Mouse (Mus musculus): Measurements from ENCODE around the gene Syce1. TPM values are rescaled to one million over a fixed set of nuclear protein-coding genes. Genes with fewer than 3 reads are reported as not detected.

Syce1 gene
- total RNA-seq (2012; rRNA removed) (not detected in 2 replicates), polyA plus RNA-seq (2012; ENCODE audit: insufficient read depth in 1 of 2, insufficient read length in 2 of 2, low read depth in 1 of 2, low replicate concordance in 2 of 2, missing spikeins in 1 of 2) (not detected)

DNA sequence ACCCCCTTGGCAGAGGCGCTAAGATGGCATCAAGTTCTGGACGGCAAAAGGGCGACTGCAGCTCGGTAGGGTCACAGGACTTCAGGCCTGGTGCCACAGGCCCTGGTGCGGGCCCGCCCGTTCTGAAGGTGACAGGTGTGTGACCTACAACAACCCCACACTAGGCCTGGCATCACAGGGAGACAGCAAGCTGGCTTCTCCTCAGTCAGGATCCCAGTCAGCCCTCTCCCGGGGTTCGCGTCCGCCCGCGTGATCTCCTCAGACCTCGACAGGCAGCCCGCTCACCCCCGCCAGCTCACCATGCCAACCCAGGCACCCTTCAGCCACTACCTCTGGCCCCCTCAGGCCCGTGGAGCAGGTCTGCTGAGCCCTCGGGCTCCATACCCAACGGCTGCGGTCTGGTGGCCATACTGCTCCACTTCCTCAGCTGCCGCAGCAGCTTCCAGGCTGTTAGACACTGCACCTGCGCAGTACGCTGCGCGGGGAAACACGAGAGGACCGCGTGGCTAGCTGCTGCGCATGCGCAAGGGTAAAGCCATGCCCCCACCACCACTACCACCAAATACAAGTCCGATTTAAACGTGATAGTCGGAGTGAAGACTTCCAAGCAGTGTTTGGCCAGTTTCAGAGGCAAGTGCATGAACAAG lies at the start of gene Syce1:
Gene Syce1 (minus strand): TSS at position 447 of the 647 bp plus-strand sequence.
- DNase-seq (ENCODE audit: low read depth, low spot score), result no peak
- no peak within 1 kb of the TSS for H3K9ac ChIP-seq (ENCODE audit: control insufficient read depth, low read depth, low read length, poor library complexity, severe bottlenecking)
- no peak within 1 kb of the TSS for H3K4me3 ChIP-seq (ENCODE audit: control insufficient read depth in 1 of 2, insufficient read depth in 1 of 2, low read depth in 2 of 2, low read length in 2 of 2)
- H3K4me1 ChIP-seq (ENCODE audit: control insufficient read depth in 1 of 2, insufficient read depth in 2 of 2, low read length in 2 of 2), result no peaks in the 10 kb centered on the region
- H3K79me2 ChIP-seq (ENCODE audit: control insufficient read depth, insufficient read depth, low read length, poor library complexity), result no peaks in the 10 kb centered on the region
- TF ChIP-seq MYB (IDR thresholded peaks at IDR 0.05; ENCODE audit: low read depth, low read length) (no peak), E2F4 (IDR thresholded peaks at IDR 0.05; ENCODE audit: borderline replicate concordance, low read depth, low read length) (no peak), GATA1 (IDR thresholded peaks at IDR 0.05; ENCODE audit: low read depth, low read length) (no peak), MXI1 (IDR thresholded peaks at IDR 0.05; ENCODE audit: low read depth, low read length) (no peak), SMC3 (IDR thresholded peaks at IDR 0.05; ENCODE audit: low read depth, low read length) (no peak), TAL1 (IDR thresholded peaks at IDR 0.05; ENCODE audit: low read length) (no peak), EP300 (IDR thresholded peaks at IDR 0.05; ENCODE audit: low read depth in 1 of 2, low read length in 2 of 2) (no peak), NRF1 (IDR thresholded peaks at IDR 0.05; ENCODE audit: insufficient read depth, low read depth, low read length, poor library complexity, severe bottlenecking) (no peak), USF2 (IDR thresholded peaks at IDR 0.05; ENCODE audit: borderline replicate concordance in 1 of 2, insufficient read depth in 1 of 2, low read depth in 1 of 2, low read length in 2 of 2) (no peak), CHD1 (IDR thresholded peaks at IDR 0.05; ENCODE audit: low read depth, low read length) (no peak), HCFC1 (IDR thresholded peaks at IDR 0.05; ENCODE audit: low read depth, low read length) (no peak), USF1 (IDR thresholded peaks at IDR 0.05; ENCODE audit: low read depth, low read length) (no peak), GABPA (IDR thresholded peaks at IDR 0.05; ENCODE audit: low read depth, low read length) (no peak)
- no peak within 1 kb of the TSS for H3K27ac ChIP-seq (ENCODE audit: control insufficient read depth, low read depth, low read length)
- no peaks in the 10 kb centered on the region for H3K36me3 ChIP-seq (ENCODE audit: control insufficient read depth in 1 of 2, insufficient read depth in 2 of 2, low read length in 2 of 2)
- no peaks in the 10 kb centered on the region for H3K9me3 ChIP-seq (replicated peaks; ENCODE audit: insufficient read depth, low read length)
- peaks cover 0 to under 1% of the 10 kb centered on the region in 2 experiments; a peak in 1 of 4 replicates for H3K27me3 ChIP-seq (ENCODE audit: control insufficient read depth in 1 of 2, insufficient read depth in 2 of 2, low read length in 2 of 2)

DNA sequence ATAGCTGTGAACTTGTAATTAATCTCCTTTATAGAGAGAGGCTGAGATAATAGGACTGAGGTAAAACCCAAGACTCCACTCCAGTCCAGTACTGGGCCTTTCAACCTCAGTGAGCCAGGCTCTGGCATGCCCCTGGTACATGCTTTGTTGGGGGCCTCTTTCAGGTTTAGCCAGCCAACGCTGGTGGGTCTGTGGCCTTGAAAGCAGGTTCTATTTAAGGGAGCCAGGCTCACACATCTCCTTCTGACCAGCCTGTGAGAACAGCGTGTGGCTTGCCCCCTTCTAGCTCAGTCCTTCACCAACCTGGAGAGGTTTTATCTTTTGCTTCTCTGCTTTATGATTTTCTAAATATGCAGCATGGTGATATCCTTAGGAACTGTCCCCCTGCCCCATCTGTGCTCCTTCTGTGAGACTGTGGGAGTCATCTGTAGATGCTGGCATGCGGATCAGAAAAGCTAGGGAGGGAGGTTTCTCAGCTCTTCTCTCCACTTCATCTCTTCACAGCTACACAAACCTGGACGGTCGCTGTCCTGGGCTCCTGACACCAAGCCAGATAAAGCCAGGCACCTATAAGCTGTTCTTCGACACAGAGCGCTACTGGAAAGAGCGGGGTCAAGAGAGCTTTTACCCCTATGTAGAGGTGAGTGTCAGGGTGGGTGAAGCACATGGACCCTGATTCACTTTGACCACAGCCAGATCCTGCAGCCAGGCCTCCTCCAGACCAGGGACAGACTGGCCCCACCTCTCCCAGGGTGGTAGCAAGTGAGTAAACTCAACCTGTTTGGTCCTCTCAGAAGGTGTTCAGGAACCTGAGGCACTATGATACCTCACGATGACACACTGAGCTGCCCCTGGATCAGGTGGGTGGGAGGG lies 48.8 kb upstream of the Syce1 start:
- Histone ChIP-seq H3K4me1 (ENCODE audit: control insufficient read depth in 1 of 2, insufficient read depth in 2 of 2, low read length in 2 of 2) (peaks cover 3 to 9% of the 10 kb centered on the region in 2 experiments; a peak in 2 of 4 replicates), H3K79me2 (ENCODE audit: control insufficient read depth, insufficient read depth, low read length, poor library complexity) (no peaks in the 10 kb centered on the region), H3K27ac (ENCODE audit: control insufficient read depth, low read depth, low read length) (no peak overlapping the region), H3K9me3 (replicated peaks; ENCODE audit: insufficient read depth, low read length) (no peaks in the 10 kb centered on the region), H3K9ac (ENCODE audit: control insufficient read depth, low read depth, low read length, poor library complexity, severe bottlenecking) (no peak overlapping the region), H3K27me3 (ENCODE audit: control insufficient read depth in 1 of 2, insufficient read depth in 2 of 2, low read length in 2 of 2) (peaks cover 4 to 7% of the 10 kb centered on the region in 2 experiments; a peak in 3 of 4 replicates), H3K36me3 (ENCODE audit: control insufficient read depth in 1 of 2, insufficient read depth in 2 of 2, low read length in 2 of 2) (no peaks in the 10 kb centered on the region; a peak in 1 of 4 replicates), H3K4me3 (ENCODE audit: control insufficient read depth in 1 of 2, insufficient read depth in 1 of 2, low read depth in 2 of 2, low read length in 2 of 2) (no peak overlapping the region)
- TF ChIP-seq KAT2A (conservative IDR thresholded peaks at IDR 0.05; ENCODE audit: low read depth, low read length) (no peak), CTCF (IDR thresholded peaks at IDR 0.05 in 2 of 3, conservative IDR thresholded peaks at IDR 0.05 in 1 of 3; ENCODE audit: control insufficient read depth in 1 of 3, insufficient read depth in 1 of 3, low read depth in 2 of 3, low read length in 3 of 3, poor library complexity in 1 of 3, severe bottlenecking in 1 of 3) (no peak), HCFC1 (IDR thresholded peaks at IDR 0.05; ENCODE audit: low read depth, low read length) (no peak), CHD2 (IDR thresholded peaks at IDR 0.05; ENCODE audit: low read length) (no peak), TBP (IDR thresholded peaks at IDR 0.05; ENCODE audit: low read depth, low read length) (no peak), SMC3 (IDR thresholded peaks at IDR 0.05; ENCODE audit: low read depth, low read length) (no peak), RAD21 (IDR thresholded peaks at IDR 0.05; ENCODE audit: low read depth, low read length) (no peak), ZC3H11A (IDR thresholded peaks at IDR 0.05; ENCODE audit: low read depth, low read length) (no peak), USF1 (IDR thresholded peaks at IDR 0.05; ENCODE audit: low read depth, low read length) (no peak), NRF1 (IDR thresholded peaks at IDR 0.05; ENCODE audit: insufficient read depth, low read depth, low read length, poor library complexity, severe bottlenecking) (no peak), ELF1 (IDR thresholded peaks at IDR 0.05; ENCODE audit: low read depth, low read length) (no peak), BHLHE40 (IDR thresholded peaks at IDR 0.05; ENCODE audit: borderline replicate concordance, low read depth, low read length) (no peak), MXI1 (IDR thresholded peaks at IDR 0.05; ENCODE audit: low read depth, low read length) (no peak), RCOR1 (IDR thresholded peaks at IDR 0.05; ENCODE audit: low read depth, low read length) (no peak), MAZ (IDR thresholded peaks at IDR 0.05; ENCODE audit: low read depth, low read length) (no peak), POLR2AphosphoS5 (IDR thresholded peaks at IDR 0.05; ENCODE audit: borderline replicate concordance, low read depth, low read length) (no peak), ZMIZ1 (IDR thresholded peaks at IDR 0.05; ENCODE audit: low read depth, low read length) (no peak)
- DNase-seq (ENCODE audit: low read depth, low spot score), result no peak

Measured in MEL (cell line).